Mouse (Mus musculus) ZHBTc4 (cell line): ENCODE measurements around the gene Atp7a.
"Not testable (repeated sequence)": the region's sequence is repeated elsewhere in the genome, so short reads cannot be mapped to it uniquely, and the experiment has no call there.

Source experiments
- DNase-seq: peaks from one replicate; pipeline ENCODE4 v3.0.0-alpha.2; 2011; ENCODE audit warnings: low read depth, low spot score

Gene Atp7a

DNA sequence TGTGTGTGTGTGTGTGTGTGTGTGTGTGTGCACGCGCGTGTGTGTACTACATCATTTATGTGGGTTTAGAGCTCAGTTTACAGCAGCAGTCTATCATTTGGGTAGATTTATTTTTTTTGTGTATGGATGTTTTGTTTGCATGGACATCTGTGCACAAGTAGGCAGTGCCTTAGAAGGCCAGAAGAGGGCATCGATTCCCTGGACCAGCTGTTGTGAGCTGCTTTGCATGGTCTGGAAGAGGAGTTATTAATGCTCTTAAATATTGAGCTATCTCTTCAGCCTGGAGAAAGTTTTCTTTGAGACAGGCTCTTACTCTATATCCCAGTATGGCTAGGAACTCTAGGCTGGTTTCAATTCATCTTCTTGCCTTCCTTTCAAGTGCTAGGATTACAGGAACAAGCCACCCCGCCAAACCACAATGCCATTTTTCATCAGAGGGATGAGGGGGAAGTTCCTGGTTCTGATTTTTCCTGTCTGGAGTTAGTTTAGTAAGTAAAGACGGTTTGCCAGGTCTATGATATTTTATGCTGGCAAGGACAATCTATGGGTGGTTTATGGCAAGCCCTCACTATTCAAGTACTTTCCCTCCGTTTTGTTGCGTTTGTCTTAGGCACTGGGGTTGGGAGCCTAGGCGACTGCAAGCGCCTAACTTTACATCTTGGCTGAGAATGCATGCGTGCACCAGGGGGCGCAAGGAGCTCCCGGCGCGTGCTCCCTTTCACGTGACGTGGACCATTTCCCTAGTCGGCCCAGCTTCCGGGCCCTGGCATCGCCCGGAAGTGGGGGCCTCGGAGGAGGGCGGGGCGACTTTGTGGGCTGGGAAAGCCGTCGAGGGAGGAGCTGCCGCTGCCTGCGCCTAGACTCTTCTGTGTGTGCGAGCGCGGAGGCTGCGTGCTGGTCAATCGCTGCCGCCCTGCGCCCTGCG, at the start of gene Atp7a:
TSS of gene Atp7a (plus strand) at position 859 of the 925 bp plus-strand sequence.
- peak; percentile 97 for DNase-seq

DNA sequence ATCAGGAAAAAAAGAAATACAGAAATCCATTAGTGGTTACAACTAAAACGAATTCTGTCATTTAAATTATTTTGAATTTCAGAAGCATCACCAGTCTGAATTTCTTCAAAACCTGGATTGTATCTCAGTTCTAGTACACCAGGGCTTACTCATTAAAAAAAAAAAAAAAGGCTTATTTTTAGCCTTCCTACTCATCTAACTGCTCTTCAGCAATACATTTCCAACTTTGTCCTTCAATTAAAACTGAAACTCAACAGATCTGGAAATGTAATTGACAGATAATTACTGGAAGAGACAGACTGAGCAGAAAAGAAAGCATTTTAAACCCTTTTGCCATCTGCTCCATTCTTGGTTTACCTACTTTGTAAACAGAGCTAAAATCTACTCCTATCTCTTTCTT, 25.5 kb upstream of the Atp7a start:
- DNase-seq = no peak

DNA sequence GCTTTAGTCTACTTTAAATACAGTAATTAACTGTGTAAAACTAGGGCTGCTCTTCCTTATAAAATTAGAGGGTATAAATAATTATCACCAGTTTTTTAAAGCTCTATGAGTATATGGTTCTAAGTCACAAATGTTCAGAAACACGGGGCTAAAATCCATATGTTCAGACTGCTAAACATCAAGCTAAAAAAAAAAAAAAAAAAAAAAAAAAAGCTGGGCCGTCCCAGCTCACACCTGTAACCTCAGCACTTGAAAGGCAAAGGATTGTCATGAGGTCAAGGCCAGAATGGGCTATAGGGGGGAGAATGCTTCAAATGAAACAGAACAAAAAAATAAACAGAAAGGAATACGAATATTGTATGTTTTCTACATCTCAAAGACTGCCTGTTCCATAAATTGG, 16.3 kb upstream of the Atp7a start:
- DNase-seq = peak; percentile 8

DNA sequence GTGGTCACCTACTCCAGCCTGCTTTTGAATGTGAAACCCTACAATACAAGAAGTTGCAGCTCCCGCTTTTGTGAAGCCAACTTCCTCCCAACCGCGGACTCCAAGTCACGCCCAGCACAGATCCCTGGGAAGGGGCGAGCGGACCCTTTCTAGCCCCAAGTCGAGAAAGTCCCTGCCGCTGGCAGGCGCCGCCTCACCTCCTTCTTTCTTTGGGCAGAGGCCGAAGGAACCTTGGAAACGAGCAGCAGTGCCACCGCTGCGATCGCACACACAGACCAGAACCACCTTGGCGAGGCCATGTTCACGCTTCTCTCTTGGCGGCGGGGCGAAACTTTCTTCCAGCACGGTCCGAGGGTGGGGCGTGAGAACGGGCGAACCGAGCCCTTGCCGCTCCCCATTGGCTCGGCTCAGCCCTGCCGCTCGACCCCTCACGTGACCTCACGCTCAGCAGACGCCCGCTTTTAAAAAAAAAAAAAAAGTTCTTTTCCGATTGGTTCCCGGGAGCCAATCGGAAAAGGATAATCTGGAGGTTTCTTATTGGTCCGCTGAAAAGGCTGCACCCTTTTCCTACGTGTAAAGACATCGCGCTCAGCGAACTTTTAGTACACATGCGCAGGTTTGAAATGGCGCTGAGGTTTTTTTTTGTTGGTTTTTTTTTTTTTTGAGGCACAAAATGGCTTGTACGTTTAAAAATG, 15.5 kb upstream of the Atp7a start, which contains the start of gene Magt1:
TSS of gene Magt1 (minus strand) at position 442 of the 695 bp plus-strand sequence.
- peak; percentile 95 for DNase-seq

DNA sequence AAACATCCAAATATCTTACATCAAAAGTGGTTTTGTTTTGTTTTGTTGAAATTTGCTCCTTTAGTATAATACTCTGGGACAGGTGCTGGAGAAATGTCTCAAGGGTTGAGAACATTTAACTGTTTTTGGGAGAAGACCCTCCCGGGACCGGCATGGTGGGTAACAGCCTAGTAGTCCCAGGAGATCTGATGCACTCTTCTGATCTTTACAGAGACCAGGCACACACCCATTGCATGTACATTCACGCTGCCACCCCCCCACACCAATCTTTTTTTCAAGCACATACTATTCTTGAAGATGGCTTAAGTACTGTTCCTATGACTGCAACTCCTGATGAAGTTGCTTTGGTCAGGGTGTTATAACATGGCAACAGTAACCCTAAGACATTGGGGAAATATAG, 14.5 kb upstream of the Atp7a start:
- DNase-seq = peak; percentile 17

DNA sequence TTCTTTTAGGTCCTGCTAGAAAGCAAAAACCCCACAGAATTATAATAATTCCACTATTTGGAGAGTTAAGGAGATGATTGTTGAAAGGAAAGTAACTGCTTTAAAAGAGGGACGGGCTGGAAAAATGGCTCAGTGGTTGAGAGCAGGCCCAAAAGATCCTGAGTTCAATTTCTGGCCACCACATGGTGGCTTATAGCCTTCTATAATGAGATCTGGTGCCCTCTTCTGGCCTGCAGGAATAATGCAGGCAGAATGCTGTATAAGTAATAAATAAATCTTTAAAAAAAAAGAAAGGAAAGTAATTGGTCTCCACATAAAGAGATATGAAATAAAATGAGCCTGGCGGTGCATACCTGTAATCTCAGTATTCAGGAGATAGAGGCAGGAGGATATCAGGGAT, 13.9 kb upstream of the Atp7a start:
- DNase-seq = peak; percentile 76

DNA sequence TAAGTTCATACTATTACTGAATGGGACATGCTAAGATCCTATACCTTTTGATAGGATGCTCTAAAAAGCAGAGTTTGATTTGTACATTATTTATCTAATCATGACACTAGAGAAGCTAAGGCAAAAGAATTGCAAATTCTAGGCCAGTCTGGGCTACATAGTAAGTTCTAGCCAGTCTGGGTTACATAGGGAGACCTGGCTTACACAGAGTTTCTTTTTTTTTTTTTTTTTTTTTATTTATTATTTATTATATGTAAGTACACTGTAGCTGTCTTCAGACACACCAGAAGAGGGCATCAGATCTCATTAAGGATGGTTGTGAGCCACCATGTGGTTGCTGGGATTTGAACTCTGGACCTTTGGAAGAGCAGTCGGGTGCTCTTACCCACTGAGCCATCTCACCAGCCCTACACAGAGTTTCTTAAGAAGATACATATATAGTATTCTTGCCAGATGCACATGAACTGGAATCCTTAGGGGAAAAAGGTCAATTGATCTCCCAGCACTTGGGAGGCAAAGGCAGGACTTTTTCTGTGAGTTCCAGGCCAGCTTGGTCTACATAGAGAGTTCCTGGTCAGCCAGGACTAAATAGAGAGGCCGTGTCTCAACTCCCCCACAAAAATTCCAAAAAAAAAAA, 12.2 kb upstream of the Atp7a start:
- not testable (repeated sequence) for DNase-seq

DNA sequence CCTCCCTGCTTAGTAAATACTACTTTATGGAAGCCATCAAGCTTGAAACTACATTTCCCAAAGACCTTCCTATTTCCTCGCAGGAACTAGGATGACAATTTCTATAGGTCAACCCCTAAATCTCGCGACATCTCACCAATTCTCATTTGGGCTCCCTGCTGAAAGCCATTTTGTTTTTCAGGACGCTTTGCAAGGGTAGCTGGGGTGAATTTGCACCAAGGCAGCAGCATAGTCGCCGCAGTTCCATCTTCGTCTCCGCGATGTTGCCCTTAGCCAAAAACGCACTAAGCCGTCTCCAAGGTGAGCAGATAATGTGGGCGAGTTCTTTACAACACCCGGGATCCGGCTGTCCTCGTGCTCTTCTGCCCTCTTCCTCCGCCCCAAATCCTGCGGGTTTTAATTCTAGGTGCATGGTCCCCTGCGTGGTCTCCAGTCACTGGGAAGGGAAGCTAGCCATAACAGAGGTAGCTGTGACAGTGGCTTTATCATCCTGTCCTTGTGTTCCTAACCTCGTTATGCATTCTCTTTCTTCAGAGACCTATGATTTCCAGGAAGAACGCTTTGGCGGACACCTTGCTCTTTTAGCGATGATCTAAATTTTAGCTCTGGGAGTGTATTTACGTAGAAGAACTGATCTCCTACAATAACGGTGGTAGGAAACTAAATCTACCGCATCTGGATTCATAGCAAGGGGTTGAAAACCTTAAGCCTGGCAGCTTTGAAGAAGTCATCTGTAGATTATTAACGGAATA, 11.3 kb upstream of the Atp7a start, which contains the start of gene Cox7b:
TSS of gene Cox7b (plus strand) at position 130 of the 752 bp plus-strand sequence.
- DNase-seq = peak; percentile 90

DNA sequence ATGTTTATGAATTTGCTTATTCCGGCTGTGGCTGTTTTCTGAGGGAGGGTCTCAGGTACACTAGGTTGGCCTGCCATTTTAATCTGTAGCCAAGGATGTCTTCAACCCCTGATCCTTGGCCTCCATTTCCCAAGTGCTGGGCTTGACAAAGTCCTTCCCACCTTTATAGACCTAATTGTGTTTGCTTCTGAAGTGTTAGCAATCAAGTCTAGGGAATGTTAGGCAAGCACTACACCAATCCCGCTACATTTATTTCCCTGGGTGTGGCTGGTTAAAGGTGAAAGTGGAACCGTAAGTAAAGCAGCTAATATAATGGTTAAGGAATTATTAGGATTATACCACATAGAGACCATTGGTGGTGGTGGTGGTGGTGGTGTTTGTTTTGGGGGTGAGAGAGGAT, 10.0 kb upstream of the Atp7a start:
- DNase-seq = no peak

DNA sequence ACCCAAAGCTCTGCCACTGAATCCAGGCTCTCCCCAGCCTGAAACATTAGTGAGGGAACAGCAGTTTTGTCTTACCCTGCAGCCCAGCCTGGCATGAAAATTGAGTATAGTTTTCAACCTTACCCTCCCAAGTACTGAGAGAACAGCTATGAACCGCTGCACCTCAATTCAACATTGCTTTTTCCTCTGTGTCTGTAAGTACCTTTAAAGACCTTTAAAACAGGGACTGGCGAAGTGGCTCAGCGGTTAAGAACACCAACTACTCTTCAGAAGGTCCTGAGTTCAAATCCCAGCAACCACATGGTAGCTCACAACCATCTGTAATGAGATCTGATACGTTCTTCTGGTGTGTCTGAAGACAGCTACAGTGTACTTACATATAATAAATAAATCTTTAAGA, 9.6 kb upstream of the Atp7a start:
- no peak for DNase-seq

DNA sequence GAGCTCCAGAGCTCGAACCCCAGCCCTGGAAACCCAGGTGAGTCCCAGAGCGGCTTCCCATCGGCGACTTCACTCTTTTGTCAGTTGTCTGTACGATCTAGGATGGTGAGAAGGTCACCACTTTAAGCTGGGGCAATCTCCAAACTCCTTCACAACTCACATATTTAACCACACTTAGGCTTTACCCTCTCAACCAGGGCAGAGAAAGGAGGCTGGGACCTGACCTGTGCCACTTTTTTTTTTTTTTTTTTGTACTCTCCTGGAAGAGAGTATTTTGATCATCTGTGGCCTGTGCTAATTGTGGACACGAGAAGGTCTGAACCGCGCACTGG, 233 bp downstream of the Atp7a start:
- DNase-seq = no peak

DNA sequence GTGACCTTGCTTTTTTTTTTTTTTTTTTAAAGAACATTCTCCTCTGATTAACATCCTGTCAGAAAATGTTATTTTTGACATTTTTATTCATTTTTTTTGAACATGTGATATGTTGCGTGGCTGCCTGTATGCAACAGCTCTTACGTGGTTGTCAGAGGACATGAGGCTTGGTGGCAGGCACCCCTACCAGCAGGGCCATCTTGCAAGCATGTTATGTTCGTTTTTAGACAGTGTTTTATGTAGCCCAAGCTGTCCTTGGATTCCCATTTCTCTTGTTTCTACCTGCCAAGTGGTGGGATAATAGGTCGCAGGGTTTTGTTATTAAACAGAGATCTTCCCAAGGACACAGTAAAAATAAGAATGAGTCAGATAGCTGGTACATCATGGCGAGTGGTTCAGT, 3.1 kb downstream of the Atp7a start:
- DNase-seq = no peak

DNA sequence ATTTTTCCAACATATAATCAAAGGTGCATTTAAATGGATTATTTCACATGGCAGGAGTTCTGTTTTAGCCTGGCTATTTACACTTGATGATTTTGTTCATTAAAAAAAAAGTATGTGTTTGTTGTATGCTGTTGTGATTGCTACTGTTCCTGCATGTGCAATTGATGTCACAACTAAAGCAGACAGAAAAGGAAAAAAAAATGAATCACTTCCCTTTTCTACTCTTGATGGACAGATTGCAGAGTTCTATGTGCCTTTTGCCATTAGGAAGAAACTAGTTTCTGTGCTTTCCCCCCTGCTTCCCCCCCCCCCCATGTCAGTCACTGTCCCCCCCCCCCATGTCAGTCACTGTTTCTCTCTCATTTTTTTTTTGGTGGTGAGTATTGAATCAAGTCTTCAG, 4.0 kb downstream of the Atp7a start:
- DNase-seq = no peak

DNA sequence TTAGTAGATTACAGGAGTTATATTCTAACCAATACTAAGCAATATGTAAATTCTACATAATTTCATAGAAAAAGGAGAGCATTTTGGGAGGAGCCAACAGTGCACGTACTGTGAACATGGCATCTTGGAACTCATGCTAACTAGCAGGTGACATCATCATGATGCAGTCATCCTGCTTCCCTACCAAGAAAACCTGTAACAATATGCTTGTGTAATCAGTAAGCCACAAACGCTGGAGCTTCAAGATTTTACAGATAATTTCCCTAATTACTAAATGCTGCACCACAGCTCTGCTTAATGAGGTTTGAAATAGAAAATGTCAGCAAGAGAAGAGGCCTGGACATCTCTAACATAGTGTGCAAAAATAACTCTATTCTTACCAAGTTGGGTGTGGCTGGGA, 8.7 kb downstream of the Atp7a start:
- DNase-seq = no peak

DNA sequence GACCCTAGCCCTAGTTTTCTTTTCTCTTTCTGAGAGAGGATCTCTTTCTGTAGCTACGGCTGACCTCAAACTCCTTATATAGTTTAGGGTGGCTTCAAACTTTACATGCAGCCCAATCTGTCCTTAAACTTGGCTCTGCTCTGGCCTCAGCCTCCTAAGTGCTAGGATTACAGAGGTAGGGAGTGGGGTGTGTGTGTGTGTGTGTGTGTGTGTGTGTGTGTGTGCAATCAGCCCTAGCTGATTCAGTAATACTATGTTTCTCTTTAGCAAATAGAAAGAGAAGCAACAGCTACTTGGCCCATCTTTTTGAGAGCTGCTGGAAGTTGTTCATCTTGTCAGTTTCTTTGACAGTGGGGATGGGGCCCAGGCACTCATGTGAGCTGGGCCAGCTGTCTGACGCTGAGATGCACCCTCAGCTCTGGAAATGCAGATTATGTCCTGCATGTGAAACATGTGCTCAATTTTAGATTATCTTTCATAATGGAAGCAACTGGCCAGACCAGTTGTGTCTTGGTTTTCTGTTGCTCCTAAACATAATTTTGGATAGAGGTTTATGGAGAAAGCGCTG, 10.2 kb downstream of the Atp7a start:
- DNase-seq = no peak

DNA sequence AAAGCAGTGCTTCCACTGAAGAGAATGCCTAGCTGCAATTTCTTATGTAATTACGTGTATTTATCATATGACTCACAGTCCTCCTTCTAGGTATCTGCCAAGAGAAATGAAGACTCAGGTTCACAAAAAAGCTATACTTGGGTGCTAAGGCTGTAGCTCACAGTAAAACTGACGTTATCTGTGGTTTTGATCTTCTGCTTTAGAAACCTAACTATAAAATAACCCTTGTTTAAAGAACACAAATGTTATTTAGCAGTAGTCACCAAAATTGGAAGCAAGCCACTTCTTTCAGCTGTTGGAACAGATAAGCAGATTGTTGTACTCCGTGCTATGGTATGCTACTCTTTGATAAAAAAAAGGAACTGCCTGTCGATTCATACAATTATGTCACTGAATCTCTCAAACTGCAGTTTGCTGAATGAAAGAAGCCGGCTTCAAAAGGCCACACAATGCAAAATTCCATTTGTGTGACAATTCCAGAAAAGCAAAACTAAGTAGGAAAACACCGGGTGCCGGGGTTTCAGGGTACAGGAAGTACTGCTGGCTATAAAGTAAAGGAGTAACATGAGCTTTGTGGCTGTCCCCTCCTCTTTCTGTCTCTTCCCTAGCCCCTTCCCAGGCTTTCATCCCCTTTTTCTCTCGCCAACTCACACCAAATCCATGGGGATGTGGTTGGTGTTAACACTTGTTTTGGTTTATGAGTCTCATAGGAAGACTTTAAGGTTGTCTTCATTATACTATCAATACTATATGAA, 17.0 kb downstream of the Atp7a start:
- no peak for DNase-seq

DNA sequence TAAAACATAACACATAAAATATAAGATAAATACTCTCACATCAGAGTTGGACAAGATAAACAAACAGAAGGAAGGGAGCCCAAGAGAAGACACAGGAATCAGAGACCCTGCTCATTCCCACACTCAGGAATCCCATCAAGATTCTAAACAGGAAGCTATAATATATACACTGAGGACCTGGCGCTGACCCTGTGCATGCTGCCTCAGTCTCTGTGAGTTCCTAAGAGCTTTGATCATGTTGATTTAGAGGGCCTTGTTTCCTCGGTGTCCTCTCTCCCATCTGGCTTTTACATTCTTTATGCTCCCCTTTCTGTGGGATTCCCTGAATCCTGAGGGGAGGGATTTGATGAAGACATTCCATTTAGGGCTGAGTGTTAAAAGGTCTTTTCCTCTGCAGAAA, 18.4 kb downstream of the Atp7a start:
- DNase-seq = no peak

DNA sequence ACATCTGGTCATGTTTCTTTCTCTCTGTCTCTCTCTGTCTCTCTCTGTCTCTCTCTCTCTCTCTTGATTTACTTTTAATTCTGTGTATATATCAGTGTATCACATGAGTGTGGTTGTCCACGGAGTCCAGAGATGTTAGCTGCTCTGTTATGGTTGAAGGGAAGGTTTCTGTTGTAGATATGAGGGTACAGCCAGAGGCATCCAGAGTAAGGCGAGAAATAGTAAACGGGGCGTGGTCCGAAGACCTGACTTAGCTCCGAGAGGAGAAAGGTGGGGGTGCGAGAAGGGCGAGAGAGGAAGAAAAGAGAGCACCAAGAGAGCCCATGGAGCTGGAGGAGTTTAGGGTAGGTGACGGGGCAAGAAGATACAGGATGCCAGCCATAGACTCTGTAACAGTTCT, 18.9 kb downstream of the Atp7a start:
- no peak for DNase-seq

DNA sequence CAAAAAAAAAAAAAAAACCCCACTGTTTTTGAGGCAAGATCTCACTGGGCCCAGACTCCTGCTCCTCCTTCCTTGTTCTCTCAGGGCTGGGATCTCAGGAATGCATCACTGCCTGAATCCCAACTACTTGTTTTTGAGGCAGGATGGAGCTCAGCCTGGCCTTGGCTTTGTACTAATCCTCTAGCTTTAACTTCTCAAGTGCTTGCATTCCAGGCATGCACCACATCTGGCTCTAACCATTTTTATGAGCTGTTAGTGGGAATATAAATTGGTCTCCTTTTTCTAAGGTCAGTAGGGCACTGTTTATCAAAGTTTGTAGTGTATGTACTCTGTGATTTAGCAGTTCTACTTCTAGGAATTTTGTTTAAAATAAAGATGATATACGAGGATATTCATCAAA, 21.1 kb downstream of the Atp7a start:
- DNase-seq = no peak

DNA sequence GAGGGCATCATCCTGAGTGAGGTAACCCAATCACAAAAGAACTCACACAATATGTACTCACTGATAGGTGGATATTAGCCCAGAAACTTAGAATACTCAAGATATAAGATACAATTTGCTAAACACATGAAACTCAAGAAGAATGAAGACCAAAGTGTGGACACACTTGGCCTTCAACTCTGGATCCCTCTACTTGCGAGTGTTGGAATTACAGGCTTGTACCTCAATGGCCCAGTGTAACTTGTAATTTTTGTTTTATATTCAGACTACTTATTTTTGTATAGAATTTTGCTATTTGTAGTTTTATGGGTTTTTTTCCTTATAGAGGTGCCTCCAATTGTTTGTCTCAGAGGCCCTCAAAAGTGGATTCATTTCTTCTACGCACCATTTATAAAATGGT, 50.8 kb downstream of the Atp7a start:
- peak; percentile 6 for DNase-seq
